Mouse (Mus musculus) G1E (cell line): Measurements from ENCODE around the gene Perp. TPM values are rescaled to one million over a fixed set of nuclear protein-coding genes. Genes with fewer than 3 reads are reported as not detected.

ENCODE experiments used
- ATAC-seq: 2 replicates; pipeline ENCODE4 v1.8.0; 2016; ENCODE audit warnings: mild to moderate bottlenecking; ENCODE audit not compliant: insufficient number of reproducible peaks, poor library complexity, low FRiP score, severe bottlenecking; ENCODE audit errors: extremely low read depth
- DNase-seq: peaks from one replicate; pipeline ENCODE4 v3.0.0; 2012; ENCODE audit warnings: low spot score
- H3K27me3 ChIP-seq: 2 replicates; pipeline ENCODE4 v1.6.1; 2012; ENCODE audit warnings: mild to moderate bottlenecking, low read length, inconsistent platforms; ENCODE audit not compliant: insufficient read depth
- H3K36me3 ChIP-seq: replicated peaks from 2 replicates; pipeline ENCODE3; 2012; ENCODE audit warnings: mild to moderate bottlenecking, inconsistent platforms
- H3K4me1 ChIP-seq: 2 replicates; pipeline ENCODE4 v1.6.1; 2012; ENCODE audit warnings: low read depth, low read length, inconsistent platforms, mixed read lengths; ENCODE audit not compliant: insufficient read depth
- H3K4me3 ChIP-seq: 2 replicates; pipeline ENCODE4 v1.5.1; 2012; ENCODE audit warnings: low read depth, mild to moderate bottlenecking, inconsistent platforms, low read length, moderate library complexity, mixed read lengths
- H3K9me3 ChIP-seq: replicated peaks from 2 replicates; pipeline ENCODE4 v1.6.1; 2012; ENCODE audit warnings: inconsistent platforms
- CTCF ChIP-seq: IDR thresholded peaks from 2 replicates; pipeline ENCODE4 v1.5.1; 2012; ENCODE audit warnings: low read depth, low read length, inconsistent platforms, mixed read lengths
- GATA1 ChIP-seq: IDR thresholded peaks from 2 replicates; pipeline ENCODE4 v1.6.1; 2012; ENCODE audit warnings: borderline replicate concordance, low read length, inconsistent platforms, mixed read lengths
- GATA2 ChIP-seq: IDR thresholded peaks from 2 replicates; pipeline ENCODE4 v1.6.1; 2012; ENCODE audit warnings: low read depth, low read length, inconsistent platforms, borderline replicate concordance
- POLR2AphosphoS5 ChIP-seq: IDR thresholded peaks from 2 replicates; pipeline ENCODE4 v1.6.1; 2012; ENCODE audit warnings: low read depth, low read length, inconsistent platforms; ENCODE audit not compliant: insufficient replicate concordance
- TAL1 ChIP-seq: conservative IDR thresholded peaks from 2 replicates; pipeline ENCODE4 v1.6.1; 2012; ENCODE audit warnings: low read depth, low read length, inconsistent platforms, mixed read lengths
- polyA plus RNA-seq: library from polyadenylated mRNA; stranded (reverse); fragments of >175 nt; gene quantifications from 2 replicates; pipeline ENCODE4 v1.2.3, GENCODE M21; 2012
- total RNA-seq, 2 experiments: library from RNA; stranded (forward) in 1 of 2; stranded (reverse) in 1 of 2; fragments of 200-1000 nt in 1 of 2; fragments of >200 nt in 1 of 2; fragmentation: Nextera tagmentation in 1 of 2; gene quantifications; 2 replicates each; pipeline ENCODE4 v1.2.3; 2014 to 2017

Perp gene
- total and polyA plus RNA-seq, 3 experiments, result not detected

GRCm38 (mm10) chr10:18876211-18876610 is 31.4 kb downstream of the Perp start:
- H3K27me3 ChIP-seq, result peaks cover 4% of the 10 kb centered on the region; the same call in 1 of the 2 replicates
- no peaks in the 10 kb centered on the region for H3K9me3 ChIP-seq
- no peak for ATAC-seq
- H3K36me3 ChIP-seq, result no peaks in the 10 kb centered on the region
- H3K4me3 ChIP-seq, result no peak overlapping the region
- TF ChIP-seq GATA2 (no peak), CTCF (no peak), TAL1 (no peak), POLR2AphosphoS5 (no peak), GATA1 (no peak)
- DNase-seq, result no peak
- H3K4me1 ChIP-seq, result no peaks in the 10 kb centered on the region

GRCm38 (mm10) chr10:18878111-18878510 is 33.3 kb downstream of the Perp start:
- Histone ChIP-seq H3K4me1 (no peaks in the 10 kb centered on the region), H3K9me3 (no peaks in the 10 kb centered on the region), H3K4me3 (no peak overlapping the region), H3K36me3 (no peaks in the 10 kb centered on the region), H3K27me3 (peaks cover 4% of the 10 kb centered on the region; the same call in 1 of the 2 replicates)
- DNase-seq (no peak), ATAC-seq (no peak)
- TF ChIP-seq GATA2 (no peak), POLR2AphosphoS5 (no peak), GATA1 (no peak), CTCF (no peak), TAL1 (no peak)

GRCm38 (mm10) chr10:18879160-18879559 is 34.3 kb downstream of the Perp start:
- H3K9me3 ChIP-seq, result no peaks in the 10 kb centered on the region
- TF ChIP-seq TAL1, result no peak
- no peak for TF ChIP-seq GATA1
- TF ChIP-seq CTCF, result no peak
- TF ChIP-seq GATA2, result no peak
- no peak for TF ChIP-seq POLR2AphosphoS5
- H3K4me1 ChIP-seq, result peaks cover under 1% of the 10 kb centered on the region; the same call in 1 of the 2 replicates
- H3K4me3 ChIP-seq, result no peak overlapping the region
- DNase-seq (no peak), ATAC-seq (no peak)
- peaks cover 4% of the 10 kb centered on the region; the same call in 1 of the 2 replicates for H3K27me3 ChIP-seq
- H3K36me3 ChIP-seq, result no peaks in the 10 kb centered on the region

GRCm38 (mm10) chr10:18879690-18880089 is 34.9 kb downstream of the Perp start:
- Histone ChIP-seq H3K9me3 (no peaks in the 10 kb centered on the region), H3K4me1 (peaks cover 2% of the 10 kb centered on the region; the same call in 1 of the 2 replicates), H3K27me3 (peaks cover 4% of the 10 kb centered on the region; the same call in 1 of the 2 replicates), H3K36me3 (no peaks in the 10 kb centered on the region), H3K4me3 (no peak overlapping the region)
- ATAC-seq (no peak), DNase-seq (no peak)
- TF ChIP-seq POLR2AphosphoS5 (no peak), CTCF (no peak), GATA2 (no peak), TAL1 (no peak), GATA1 (no peak)

GRCm38 (mm10) chr10:18882190-18882589 is 37.4 kb downstream of the Perp start:
- no peak for DNase-seq
- peaks cover 2% of the 10 kb centered on the region; the same call in 1 of the 2 replicates for H3K4me1 ChIP-seq
- no peaks in the 10 kb centered on the region for H3K9me3 ChIP-seq
- no peak for ATAC-seq
- peaks cover 4% of the 10 kb centered on the region; the same call in 1 of the 2 replicates for H3K27me3 ChIP-seq
- no peak for TF ChIP-seq GATA1
- TF ChIP-seq CTCF, result no peak
- TF ChIP-seq GATA2, result no peak
- TF ChIP-seq POLR2AphosphoS5, result no peak
- H3K4me3 ChIP-seq, result no peak overlapping the region
- H3K36me3 ChIP-seq, result no peaks in the 10 kb centered on the region

- no peak for TF ChIP-seq TAL1
- no peaks in the 10 kb centered on the region for H3K9me3 ChIP-seq
- H3K4me1 ChIP-seq, result peaks cover 5% of the 10 kb centered on the region; the same call in 1 of the 2 replicates
- no peaks in the 10 kb centered on the region for H3K27me3 ChIP-seq
- ATAC-seq, result no peak
- DNase-seq, result no peak
- no peak overlapping the region for H3K4me3 ChIP-seq
- no peaks in the 10 kb centered on the region for H3K36me3 ChIP-seq
These were observed 42.3 kb downstream of the Perp start for GRCm38 (mm10) chr10:18886918-18887625.

- Histone ChIP-seq H3K4me1 (peaks cover 5% of the 10 kb centered on the region; the same call in 1 of the 2 replicates), H3K27me3 (no peaks in the 10 kb centered on the region), H3K36me3 (no peaks in the 10 kb centered on the region), H3K4me3 (no peak overlapping the region), H3K9me3 (no peaks in the 10 kb centered on the region)
- no peak for DNase-seq
- no peak for ATAC-seq
- TF ChIP-seq GATA1, result no peak
- no peak for TF ChIP-seq POLR2AphosphoS5
- TF ChIP-seq CTCF, result no peak
- TF ChIP-seq TAL1, result no peak
- TF ChIP-seq GATA2, result no peak
These were observed 43.9 kb downstream of the Perp start for GRCm38 (mm10) chr10:18888751-18889150.
